Mouse (Mus musculus): Measurements from ENCODE around the gene Gpx8. TPM values are rescaled to one million over a fixed set of nuclear protein-coding genes. Genes with fewer than 3 reads are reported as not detected.
"Not testable (repeated sequence)": the region's sequence is repeated elsewhere in the genome, so short reads cannot be mapped to it uniquely, and the experiment has no call there.

The Gpx8 gene
- polyA plus RNA-seq, 1 experiment = 10.6 TPM

GRCm38 (mm10) chr13:113031792-113032571, 14.2 kb downstream of the Gpx8 start:
- TF ChIP-seq CTCF (IDR thresholded peaks at IDR 0.05; ENCODE audit: insufficient read depth, low read length) = no peak
- no peak for TF ChIP-seq POLR2A (IDR thresholded peaks at IDR 0.05; ENCODE audit: borderline replicate concordance, extremely low read depth, low read depth, low read length)
- WGBS = 1% methylated on average over 40 of the region's 40 CpGs
- Histone ChIP-seq H3K4me3 (replicated peaks; ENCODE audit: extremely low read depth, low read depth, low read length) (peak overlapping the region; percentile 49), H3K4me1 (ENCODE audit: control insufficient read depth, insufficient read depth, low read length) (no peaks in the 10 kb centered on the region; the same call in 1 of the 2 replicates)
- peak; percentile 25 for DNase-seq

GRCm38 (mm10) chr13:113031351-113031750, 14.9 kb downstream of the Gpx8 start:
- no peak for TF ChIP-seq POLR2A (IDR thresholded peaks at IDR 0.05; ENCODE audit: borderline replicate concordance, extremely low read depth, low read depth, low read length)
- TF ChIP-seq CTCF (IDR thresholded peaks at IDR 0.05; ENCODE audit: insufficient read depth, low read length) = no peak
- WGBS = 3% methylated on average over 7 of the region's 7 CpGs
- no peak overlapping the region for H3K4me3 ChIP-seq (replicated peaks; ENCODE audit: extremely low read depth, low read depth, low read length)

DNA sequence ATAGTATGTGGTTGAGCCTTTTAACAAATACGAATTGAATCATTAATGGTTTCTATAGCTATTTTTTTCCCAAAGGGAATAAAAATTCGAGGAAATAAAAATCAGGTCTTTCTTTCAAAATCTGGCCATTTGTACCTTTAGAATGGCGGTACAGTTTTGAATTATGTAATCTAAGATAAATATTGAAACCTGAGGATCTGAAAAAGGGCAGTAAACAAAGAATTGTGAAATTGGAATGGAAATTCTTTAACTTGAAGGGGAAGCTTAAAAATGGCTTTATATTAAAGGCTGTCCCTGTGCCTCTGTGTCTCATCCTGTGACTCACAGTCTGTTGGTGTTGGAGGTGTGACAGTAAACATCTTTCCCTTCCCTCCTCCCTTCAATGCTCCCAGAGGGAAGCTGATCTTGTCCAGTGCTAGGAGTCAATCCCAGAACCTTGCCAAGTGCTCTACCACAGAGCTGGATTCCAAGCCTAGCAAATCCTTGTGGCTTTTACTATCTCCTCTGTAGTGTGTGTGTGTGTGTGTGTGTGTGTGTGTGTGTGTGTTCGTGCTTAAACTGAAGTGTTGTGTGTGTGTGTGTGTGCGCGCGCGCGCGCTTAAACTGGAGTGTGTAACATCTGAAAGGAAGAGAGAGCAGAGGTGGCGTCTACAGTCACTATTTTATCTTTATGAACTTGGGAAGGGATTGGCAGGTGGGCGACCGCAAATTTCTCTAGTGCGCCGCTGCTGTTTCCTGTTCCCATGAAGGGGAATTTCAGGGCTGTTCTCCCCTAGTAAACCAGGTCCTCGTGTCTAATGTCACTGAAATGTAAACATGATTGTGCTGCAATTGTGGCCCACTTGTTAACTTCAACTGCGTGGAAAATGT, 22.7 kb downstream of the Gpx8 start:
- Histone ChIP-seq H3K4me3 (replicated peaks; ENCODE audit: extremely low read depth, low read depth, low read length) (no peak overlapping the region), H3K4me1 (ENCODE audit: control insufficient read depth, insufficient read depth, low read length) (0 out of 2 replicates have a peak, but pooled peaks cover 2% of the 10 kb centered on the region)
- WGBS = 49% methylated on average over 17 of the region's 17 CpGs
- DNase-seq = no peak
- TF ChIP-seq POLR2A (IDR thresholded peaks at IDR 0.05; ENCODE audit: borderline replicate concordance, extremely low read depth, low read depth, low read length) = no peak
- no peak for TF ChIP-seq CTCF (IDR thresholded peaks at IDR 0.05; ENCODE audit: insufficient read depth, low read length)

More at GRCm38 (mm10) chr13:113031351-113031750, 14.9 kb downstream of the Gpx8 start:
- H3K4me1 ChIP-seq (ENCODE audit: control insufficient read depth, insufficient read depth, low read length) = no peaks in the 10 kb centered on the region; the same call in 1 of the 2 replicates
- DNase-seq = no peak

DNA sequence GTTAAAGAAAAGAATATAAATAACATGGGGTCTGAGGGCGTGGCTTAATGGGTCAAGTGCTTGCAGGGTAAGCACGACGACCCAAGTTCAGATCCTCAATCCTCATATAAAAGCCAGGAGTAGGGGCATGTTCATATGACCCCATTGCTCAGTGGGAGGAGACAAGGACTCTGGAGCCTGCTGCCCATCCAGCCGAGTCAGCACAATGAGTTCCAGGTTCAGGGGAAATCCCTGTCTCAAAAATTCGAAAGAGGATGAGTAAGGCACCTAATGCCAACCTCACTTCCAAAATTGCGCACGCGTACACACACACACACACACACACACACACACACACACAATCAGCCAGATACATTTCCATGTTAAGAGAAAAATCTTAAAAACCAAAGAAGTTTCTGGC, 23.7 kb downstream of the Gpx8 start:
- TF ChIP-seq POLR2A (IDR thresholded peaks at IDR 0.05; ENCODE audit: borderline replicate concordance, extremely low read depth, low read depth, low read length) (no peak), CTCF (IDR thresholded peaks at IDR 0.05; ENCODE audit: insufficient read depth, low read length) (no peak)
- Histone ChIP-seq H3K4me1 (ENCODE audit: control insufficient read depth, insufficient read depth, low read length) (0 out of 2 replicates have a peak, but pooled peaks cover 2% of the 10 kb centered on the region), H3K4me3 (replicated peaks; ENCODE audit: extremely low read depth, low read depth, low read length) (no peak overlapping the region)
- 69% methylated on average over 8 of the region's 8 CpGs for WGBS
- DNase-seq = no peak

DNA sequence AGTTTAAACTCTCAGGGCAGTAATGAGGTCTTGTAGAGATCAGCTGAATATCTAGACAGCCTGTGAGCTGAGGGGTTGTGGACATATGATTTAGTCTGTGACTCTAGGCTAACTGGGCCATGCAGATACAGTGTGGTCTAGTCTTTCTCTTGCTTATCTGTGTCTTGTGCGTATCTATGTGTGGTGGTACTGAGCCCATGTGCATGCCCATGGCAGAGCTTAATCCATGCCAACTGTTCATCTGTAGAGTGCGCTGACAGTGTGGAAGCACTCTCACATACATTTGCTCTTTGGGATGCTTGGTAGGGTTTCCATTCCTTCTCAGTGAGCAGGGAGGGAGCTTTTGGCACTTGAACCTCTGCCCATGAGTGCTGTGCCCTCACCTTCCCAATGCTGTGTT, 24.7 kb downstream of the Gpx8 start:
- WGBS = 84% methylated on average over 2 of the region's 2 CpGs
- no peak for DNase-seq
- TF ChIP-seq POLR2A (IDR thresholded peaks at IDR 0.05; ENCODE audit: borderline replicate concordance, extremely low read depth, low read depth, low read length) (no peak), CTCF (IDR thresholded peaks at IDR 0.05; ENCODE audit: insufficient read depth, low read length) (no peak)
- Histone ChIP-seq H3K4me1 (ENCODE audit: control insufficient read depth, insufficient read depth, low read length) (0 out of 2 replicates have a peak, but pooled peaks cover 2% of the 10 kb centered on the region), H3K4me3 (replicated peaks; ENCODE audit: extremely low read depth, low read depth, low read length) (no peak overlapping the region)

GRCm38 (mm10) chr13:113013174-113013953, 32.8 kb downstream of the Gpx8 start:
- DNase-seq; H3K4me1 ChIP-seq (ENCODE audit: control insufficient read depth, insufficient read depth, low read length): not testable (repeated sequence)
- H3K4me3 ChIP-seq (replicated peaks; ENCODE audit: extremely low read depth, low read depth, low read length) = peak overlapping the region; percentile 90
- 16% methylated on average over 20 of the region's 20 CpGs for WGBS

DNA sequence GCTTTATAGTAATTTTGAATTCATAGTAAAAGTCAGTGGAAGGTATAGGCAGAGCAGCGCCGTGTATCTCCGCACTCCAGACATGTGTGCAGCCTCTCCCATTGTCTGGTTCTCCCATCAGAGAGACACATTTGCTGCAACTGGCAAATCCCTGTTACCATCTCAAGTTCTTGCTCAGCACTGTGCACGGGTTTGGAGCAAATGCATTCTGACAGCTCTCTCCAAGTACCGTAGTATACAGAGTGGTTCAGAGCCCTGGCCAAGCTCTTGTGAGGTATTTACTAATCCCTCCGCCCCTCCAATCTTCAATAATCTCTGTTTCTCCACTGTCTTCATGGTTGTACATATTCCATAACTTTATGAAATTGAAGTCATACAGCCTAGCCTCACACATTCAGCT, 33.5 kb downstream of the Gpx8 start:
- peak overlapping the region; percentile 90 for H3K4me3 ChIP-seq (replicated peaks; ENCODE audit: extremely low read depth, low read depth, low read length)
- DNase-seq = no peak
- 55% methylated on average over 6 of the region's 6 CpGs for WGBS
- no peak for TF ChIP-seq POLR2A (IDR thresholded peaks at IDR 0.05; ENCODE audit: borderline replicate concordance, extremely low read depth, low read depth, low read length)
- TF ChIP-seq CTCF (IDR thresholded peaks at IDR 0.05; ENCODE audit: insufficient read depth, low read length) = no peak
- H3K4me1 ChIP-seq (ENCODE audit: control insufficient read depth, insufficient read depth, low read length) = no peaks in the 10 kb centered on the region; the same call in none of the 2 replicates

DNA sequence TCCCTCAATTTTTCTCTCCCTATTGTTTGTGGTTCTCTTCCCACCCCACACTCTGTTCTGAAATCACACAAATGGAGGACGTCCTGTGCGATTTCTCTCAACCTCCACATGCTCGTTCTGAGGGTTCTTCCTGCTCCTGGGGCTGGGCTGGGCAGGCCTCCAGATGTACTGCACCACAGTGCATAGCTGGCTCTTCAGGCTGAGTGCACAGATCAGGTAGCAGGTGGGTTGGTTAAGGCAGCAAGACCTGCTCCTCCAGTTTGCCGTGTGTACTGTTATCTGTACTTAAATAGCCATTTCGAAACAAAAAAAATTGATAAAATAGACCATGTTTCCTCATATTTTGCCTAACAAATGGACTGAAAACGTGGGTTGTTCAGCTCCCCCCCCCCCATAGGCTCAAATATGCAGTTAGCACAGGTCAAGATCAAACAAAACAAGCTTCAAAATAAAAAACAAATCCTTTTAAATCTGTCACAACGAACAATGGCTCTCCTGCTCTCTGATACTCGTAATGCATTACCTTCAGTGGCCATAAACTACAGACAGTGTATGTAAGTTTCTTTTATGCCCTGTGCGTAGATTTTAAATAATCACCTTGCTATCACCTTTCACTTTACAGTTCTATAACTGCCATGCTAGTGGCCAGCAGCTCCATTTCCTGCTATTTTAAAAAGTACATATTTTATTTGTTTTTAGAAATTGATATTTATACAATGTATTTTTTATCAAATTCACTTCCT, 45.5 kb downstream of the Gpx8 start:
- no peak overlapping the region for H3K4me3 ChIP-seq (replicated peaks; ENCODE audit: extremely low read depth, low read depth, low read length)
- 52% methylated on average over 9 of the region's 9 CpGs for WGBS
- H3K4me1 ChIP-seq (ENCODE audit: control insufficient read depth, insufficient read depth, low read length) = no peaks in the 10 kb centered on the region
- TF ChIP-seq CTCF (IDR thresholded peaks at IDR 0.05; ENCODE audit: insufficient read depth, low read length) (no peak), POLR2A (IDR thresholded peaks at IDR 0.05; ENCODE audit: borderline replicate concordance, extremely low read depth, low read depth, low read length) (no peak)
- peak; percentile 45 for DNase-seq
